Mouse (Mus musculus) kidney, embryonic 15.5 days (tissue): ENCODE measurements around the gene Fam161a. TPM values are rescaled to one million over a fixed set of nuclear protein-coding genes. Genes with fewer than 3 reads are reported as not detected.
A peak's percentile ranks its signal among the peaks of the same experiment; 100 is the strongest.
"Not testable (repeated sequence)": the region's sequence is repeated elsewhere in the genome, so short reads cannot be mapped to it uniquely, and the experiment has no call there.

Experiments
- ATAC-seq: fragments of 200-750 bp; cut with Nextera tagmentation; replicated peaks from 2 replicates; pipeline ENCODE4 v1.8.0; 2017; ENCODE audit warnings: moderate TSS enrichment; ENCODE audit not compliant: low FRiP score
- H3K27ac ChIP-seq: fragments of 300-500 bp; sonication (generic); 2 replicates; pipeline ENCODE4 v1.5.1; 2015; ENCODE audit warnings: mild to moderate bottlenecking, inconsistent platforms
- H3K27me3 ChIP-seq: fragments of 300-500 bp; sonication (generic); 2 replicates; pipeline ENCODE4 v1.6.1; 2015; ENCODE audit warnings: inconsistent platforms
- H3K36me3 ChIP-seq: fragments of 300-500 bp; sonication (generic); 2 replicates; pipeline ENCODE4 v1.6.1; 2015; ENCODE audit warnings: inconsistent platforms
- H3K4me1 ChIP-seq: fragments of 300-500 bp; sonication (generic); 2 replicates; pipeline ENCODE4 v1.6.1; 2015; ENCODE audit warnings: inconsistent platforms
- H3K4me2 ChIP-seq: fragments of 300-500 bp; sonication (generic); 2 replicates; pipeline ENCODE4 v1.6.1; 2015; ENCODE audit warnings: moderate library complexity, mild to moderate bottlenecking, inconsistent platforms
- H3K4me3 ChIP-seq: fragments of 300-500 bp; sonication (generic); replicated peaks from 2 replicates; pipeline ENCODE4 v1.5.1; 2015; ENCODE audit warnings: mild to moderate bottlenecking, inconsistent platforms
- H3K9ac ChIP-seq: fragments of 300-500 bp; sonication (generic); 2 replicates; pipeline ENCODE4 v1.6.1; 2015; ENCODE audit warnings: mild to moderate bottlenecking, inconsistent platforms
- H3K9me3 ChIP-seq: fragments of 300-500 bp; sonication (generic); replicated peaks from 2 replicates; pipeline ENCODE4 v1.6.1; 2016; ENCODE audit warnings: inconsistent platforms
- WGBS: fragments of 180-500 bp; shearing (Covaris S2); methylation state at CpG from one replicate; pipeline ENCODE4 v1.1.7; 2015; ENCODE audit warnings: mixed read lengths; 5-methylcytosine and 5-hydroxymethylcytosine counted together
- polyA plus RNA-seq: library from polyadenylated mRNA; unstranded; fragments of >200 nt; fragmentation: Nextera tagmentation; extraction: Ambion mirVana; gene quantifications from 2 replicates; pipeline ENCODE4 v1.2.1, GENCODE M21; 2015

Gene Fam161a
- polyA plus RNA-seq, 1 experiment from 2014 or later: 2.8 TPM

- no peaks in the 10 kb centered on the region for H3K36me3 ChIP-seq
- no peaks in the 10 kb centered on the region for H3K9me3 ChIP-seq
- no peak overlapping the region for H3K4me3 ChIP-seq
- WGBS: 87% methylated on average over 2 of the region's 2 CpGs
- peak overlapping the region; percentile 13; the same call in 1 of the 2 replicates for H3K27ac ChIP-seq
- no peak for ATAC-seq
- H3K4me1 ChIP-seq: peaks cover 10% of the 10 kb centered on the region; the same call in 1 of the 2 replicates
- H3K4me2 ChIP-seq: no peak overlapping the region
- no peaks in the 10 kb centered on the region for H3K27me3 ChIP-seq
- no peak overlapping the region for H3K9ac ChIP-seq
Observed at GRCm38 (mm10) chr11:23065167-23065668, 57.9 kb downstream of the Fam161a start.

- Histone ChIP-seq H3K27me3 (no peaks in the 10 kb centered on the region), H3K4me2 (peak overlapping the region; percentile 90), H3K4me1 (peaks cover 10% of the 10 kb centered on the region; the same call in 1 of the 2 replicates), H3K9ac (peak overlapping the region; percentile 64), H3K36me3 (no peaks in the 10 kb centered on the region), H3K4me3 (peak overlapping the region; percentile 65), H3K9me3 (no peaks in the 10 kb centered on the region), H3K27ac (peak overlapping the region; percentile 80)
- WGBS: under 1% methylated on average over 49 of the region's 49 CpGs
- peak; percentile 100 for ATAC-seq
Observed at GRCm38 (mm10) chr11:23067395-23068136, 60.2 kb downstream of the Fam161a start.

GRCm38 (mm10) chr11:23068201-23068600 is 60.9 kb downstream of the Fam161a start:
- H3K9ac ChIP-seq: peak overlapping the region; percentile 64
- no peaks in the 10 kb centered on the region for H3K36me3 ChIP-seq
- H3K4me3 ChIP-seq: peak overlapping the region; percentile 65
- H3K27me3 ChIP-seq: no peaks in the 10 kb centered on the region
- peak; percentile 9 for ATAC-seq
- peak overlapping the region; percentile 90 for H3K4me2 ChIP-seq
- H3K4me1 ChIP-seq: peaks cover 10% of the 10 kb centered on the region; the same call in 1 of the 2 replicates
- peak overlapping the region; percentile 80; the same call in 1 of the 2 replicates for H3K27ac ChIP-seq
- H3K9me3 ChIP-seq: no peaks in the 10 kb centered on the region
- 9% methylated on average over 10 of the region's 10 CpGs for WGBS

- H3K27me3 ChIP-seq, H3K9me3 ChIP-seq, H3K9ac ChIP-seq, H3K4me2 ChIP-seq, H3K4me1 ChIP-seq, ATAC-seq, H3K4me3 ChIP-seq, H3K27ac ChIP-seq, H3K36me3 ChIP-seq: not testable (repeated sequence)
- 94% methylated on average over 9 of the region's 9 CpGs for WGBS
Observed at GRCm38 (mm10) chr11:23068986-23069385, 61.7 kb downstream of the Fam161a start.

- H3K9ac ChIP-seq: no peak overlapping the region
- ATAC-seq: no peak
- no peaks in the 10 kb centered on the region for H3K9me3 ChIP-seq
- no peaks in the 10 kb centered on the region for H3K4me1 ChIP-seq
- no peak overlapping the region for H3K27ac ChIP-seq
- no peaks in the 10 kb centered on the region for H3K27me3 ChIP-seq
- no peaks in the 10 kb centered on the region for H3K36me3 ChIP-seq
- no peak overlapping the region for H3K4me3 ChIP-seq
- 77% methylated on average over 7 of the region's 7 CpGs for WGBS
- no peak overlapping the region for H3K4me2 ChIP-seq
Observed at GRCm38 (mm10) chr11:23074841-23075240, 67.5 kb downstream of the Fam161a start.

- no peaks in the 10 kb centered on the region for H3K27me3 ChIP-seq
- H3K27ac ChIP-seq: no peak overlapping the region
- no peak overlapping the region for H3K4me2 ChIP-seq
- no peak overlapping the region for H3K4me3 ChIP-seq
- H3K9ac ChIP-seq: no peak overlapping the region
- H3K9me3 ChIP-seq: no peaks in the 10 kb centered on the region
- WGBS: 88% methylated on average over 1 of the region's 1 CpGs
- ATAC-seq: no peak
- no peaks in the 10 kb centered on the region for H3K36me3 ChIP-seq
- no peaks in the 10 kb centered on the region for H3K4me1 ChIP-seq
Observed at GRCm38 (mm10) chr11:23078541-23078940, 71.2 kb downstream of the Fam161a start.

Other genes with a start within 250 kb of the Fam161a start
- 9.3 and 10.6 TPM in 2 replicates for gene B3gnt2, start 146.6 kb upstream of the Fam161a start, polyA plus RNA-seq
- 3.0 and 3.8 TPM in 2 replicates for gene Zrsr1, start 35.5 kb upstream of the Fam161a start, polyA plus RNA-seq
- gene Gm28048, start 25.4 kb upstream of the Fam161a start, polyA plus RNA-seq: 19.3 and 21.6 TPM in 2 replicates
- gene Commd1, start 25.1 kb upstream of the Fam161a start, polyA plus RNA-seq: 382 and 415 TPM in 2 replicates
- 295 and 296 TPM in 2 replicates for gene Cct4, start 17.0 kb upstream of the Fam161a start, polyA plus RNA-seq
- gene Xpo1, start 248.5 kb downstream of the Fam161a start, polyA plus RNA-seq: 102 and 109 TPM in 2 replicates